32 mouse cellular contexts compared by ENCODE assay signal in genomic region chr17:13889818-13890434, GRCm38 (mm10). TPM values are rescaled to one million over a fixed set of nuclear protein-coding genes. Genes with fewer than 3 reads are reported as not detected.
"Had no signal": no experiment of that assay in that cellular context is flagged by ENCODE, and none has a peak within 500 bp of the region (broad histone marks: within the 10 kb centered on the region; RNA-seq: fewer than 3 reads in every experiment).

No protein-coding gene starts in this region.

- H3K4me1 ChIP-seq: limb, embryonic 10.5 days; limb, embryonic 13.5 days; liver, embryonic 12.5 days; liver, embryonic 15.5 days; midbrain, embryonic 12.5 days; midbrain, embryonic 15.5 days; neural tube, embryonic 13.5 days had no signal

- H3K9ac ChIP-seq: limb, embryonic 13.5 days; liver, embryonic 12.5 days; liver, embryonic 15.5 days; midbrain, embryonic 12.5 days; midbrain, embryonic 15.5 days; neural tube, embryonic 13.5 days had no signal

- ATAC-seq: intestine, postnatal 0 days; liver, embryonic 12.5 days; midbrain, embryonic 15.5 days had no signal

- H3K36me3 ChIP-seq: liver, embryonic 15.5 days had no signal

- H3K27me3 ChIP-seq: limb, embryonic 13.5 days; liver, embryonic 12.5 days; liver, embryonic 15.5 days; midbrain, embryonic 12.5 days; midbrain, embryonic 15.5 days; neural tube, embryonic 13.5 days had no signal

- DNase-seq: kidney, adult 2 months; kidney, postnatal 25 days; layer of hippocampus, adult 9-11 months; liver; retina, postnatal 1 day; right cerebral cortex, postnatal 25 days; thymus, adult 18-20 months; thymus, postnatal 36 days had no signal

- H3K4me3 ChIP-seq: layer of hippocampus, adult 2 months; limb, embryonic 10.5 days; limb, embryonic 13.5 days; liver, embryonic 12.5 days; liver, embryonic 15.5 days; midbrain, embryonic 12.5 days; midbrain, embryonic 15.5 days; myocyte; neural tube, embryonic 13.5 days had no signal

- H3K4me2 ChIP-seq: limb, embryonic 13.5 days; liver, embryonic 12.5 days; liver, embryonic 15.5 days; midbrain, embryonic 12.5 days; midbrain, embryonic 15.5 days; neural tube, embryonic 13.5 days had no signal

- H3K9me3 ChIP-seq: limb, embryonic 10.5 days; limb, embryonic 13.5 days; liver, embryonic 12.5 days; liver, embryonic 15.5 days; midbrain, embryonic 12.5 days; midbrain, embryonic 15.5 days; neural tube, embryonic 13.5 days had no signal

- H3K27ac ChIP-seq: kidney, postnatal 0 days; layer of hippocampus, adult 2 months; limb, embryonic 10.5 days; limb, embryonic 13.5 days; liver, embryonic 12.5 days; liver, embryonic 15.5 days; midbrain, embryonic 12.5 days; midbrain, embryonic 15.5 days; neural tube, embryonic 13.5 days had no signal

RNA-seq across cellular contexts. Expression of gene Gm7168, which starts 58.2 kb away (rescaled TPM):
- total RNA-seq: layer of hippocampus, postnatal 25 days; left cerebral cortex, adult 18-20 months; left cerebral cortex, postnatal 25 days; megakaryocyte progenitor cell, adult 5-6 weeks; megakaryocyte-erythroid progenitor cell, adult 5-6 weeks; monocyte, adult 5-6 weeks; neutrophil, adult 5-6 weeks had no signal
- polyA plus RNA-seq: intestine, embryonic 14.5 days; intestine, postnatal 0 days; kidney, adult 2 months; kidney, embryonic 14.5 days; kidney, postnatal 0 days; large intestine, adult 2 months; limb, embryonic 10.5 days; limb, embryonic 13.5 days; liver, embryonic 12.5 days; liver, embryonic 15.5 days; midbrain, embryonic 12.5 days; midbrain, embryonic 15.5 days; myocyte; neural tube, embryonic 13.5 days; spleen, adult 2 months; stomach, embryonic 16.5 days; urinary bladder, adult 2 months had no signal
